Mouse (Mus musculus): ENCODE data around the gene Mboat2.

Mboat2 gene

DNA sequence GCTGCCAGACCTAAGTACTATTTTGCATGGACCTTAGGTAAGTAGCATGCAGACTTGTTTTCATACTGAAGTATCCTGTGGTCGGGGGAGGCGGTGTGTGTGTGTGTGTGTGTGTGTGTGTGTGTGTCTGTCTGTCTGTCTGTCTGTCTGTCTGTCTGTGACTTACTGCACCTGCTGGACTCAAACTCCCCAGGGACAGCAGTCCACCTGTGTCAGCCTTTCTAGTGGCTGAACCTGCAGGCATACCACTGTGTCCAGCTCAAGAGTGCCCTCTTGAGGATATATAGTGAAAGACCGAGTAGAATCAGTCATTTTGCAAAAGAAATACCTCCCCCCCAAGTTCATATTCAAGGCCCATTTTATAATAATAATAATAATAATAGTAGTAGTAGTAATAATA, 117.7 kb downstream of the Mboat2 start:
- in situ Hi-C loops (cut with MboI): no loop called here

DNA sequence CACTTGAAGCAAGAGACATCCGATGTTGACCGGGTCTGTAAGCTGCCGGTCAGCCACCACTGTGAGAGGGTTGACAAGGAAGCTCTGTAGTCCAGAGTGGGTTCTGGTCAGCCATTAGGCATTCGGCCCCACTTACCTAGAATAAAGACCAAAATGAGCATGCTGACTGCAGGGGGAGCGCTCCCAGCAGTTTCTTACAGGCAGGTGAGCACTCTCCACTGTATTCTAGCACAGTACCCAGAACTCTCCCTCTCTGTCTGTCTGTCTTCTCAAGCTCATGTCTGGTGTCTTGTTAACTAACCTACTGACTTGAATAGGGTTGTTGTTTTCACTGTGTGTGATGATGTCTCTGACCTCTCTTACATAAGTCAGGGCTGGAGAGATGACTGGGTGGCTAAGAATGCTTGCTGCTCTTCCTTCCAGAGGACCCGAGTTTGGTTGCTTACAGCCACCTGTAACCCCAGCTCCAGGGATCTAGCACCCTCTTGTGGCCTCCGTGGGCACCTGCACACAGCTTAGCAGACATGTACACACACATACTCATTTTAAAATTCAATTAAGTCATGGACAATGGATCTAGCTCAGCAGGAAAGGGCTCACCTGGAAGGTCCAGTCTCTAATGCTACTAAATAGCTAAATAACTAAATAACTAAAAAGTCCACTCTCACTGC, 119.8 kb downstream of the Mboat2 start:
- in situ Hi-C loops (cut with MboI): no loop called here

DNA sequence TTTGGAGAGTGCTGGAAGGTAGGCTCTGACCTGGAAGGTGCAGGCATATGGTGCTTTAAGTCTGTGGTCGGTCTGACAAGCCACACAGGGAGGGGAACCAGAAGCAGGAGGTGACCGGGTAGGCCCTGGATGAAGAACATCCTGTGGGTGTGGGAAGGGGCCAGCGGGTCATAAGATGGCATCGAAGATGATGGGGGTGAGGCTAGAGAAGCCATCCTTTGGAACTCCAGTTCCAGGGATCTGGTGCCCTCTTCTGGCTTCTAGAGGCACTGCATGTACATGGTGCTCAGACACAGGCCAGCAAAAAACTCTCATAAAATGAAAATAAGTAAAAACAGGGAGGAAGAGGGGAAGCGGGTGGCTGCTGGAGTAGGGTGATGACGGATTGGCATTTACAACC, 121.5 kb downstream of the Mboat2 start:
- in situ Hi-C loops (cut with MboI): no loop called here

DNA sequence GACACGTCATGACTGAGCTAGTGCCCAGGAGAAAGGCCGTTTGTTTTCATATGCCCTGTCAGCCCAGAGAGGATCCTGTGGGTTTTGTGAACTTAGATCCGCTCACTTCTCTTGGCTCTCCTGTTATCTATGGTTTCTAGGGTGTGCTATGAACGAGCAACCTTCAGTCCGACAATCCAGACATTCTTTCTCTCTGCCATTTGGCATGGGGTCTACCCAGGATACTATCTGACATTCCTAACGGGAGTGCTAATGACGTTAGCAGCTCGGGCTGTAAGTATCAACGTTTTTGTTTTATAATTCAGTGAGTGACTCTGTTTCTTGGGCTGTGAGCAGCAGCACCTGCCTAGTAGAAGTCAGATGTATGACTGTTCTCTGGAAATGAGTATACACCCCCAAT, 124.5 kb downstream of the Mboat2 start:
- in situ Hi-C loops (cut with MboI): no loop called here

- in situ Hi-C loops (cut with MboI): no loop called here
Measured at GRCm38 (mm10) chr12:24958526-24958925, 127.8 kb downstream of the Mboat2 start.

DNA sequence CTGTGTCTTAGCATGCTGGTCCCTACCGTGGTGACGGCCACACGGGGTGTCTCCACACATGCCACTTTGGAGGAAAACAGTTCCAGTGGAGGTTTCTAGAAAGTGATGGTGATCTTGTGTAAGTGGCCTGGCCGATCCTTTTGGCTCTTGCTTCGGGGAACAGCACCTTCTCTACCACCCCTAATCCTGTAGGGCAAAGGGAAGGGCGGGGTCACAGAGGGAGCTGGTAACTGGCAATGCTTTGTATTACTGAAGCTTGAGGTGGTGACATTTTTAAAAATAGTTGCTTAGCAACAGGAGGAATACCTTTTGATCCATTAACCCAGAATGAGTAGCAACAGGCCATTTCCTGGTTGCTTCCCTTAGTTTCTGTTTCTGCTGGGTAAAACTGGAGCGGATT, 131.1 kb downstream of the Mboat2 start:
- in situ Hi-C loops (cut with MboI): no loop called here

DNA sequence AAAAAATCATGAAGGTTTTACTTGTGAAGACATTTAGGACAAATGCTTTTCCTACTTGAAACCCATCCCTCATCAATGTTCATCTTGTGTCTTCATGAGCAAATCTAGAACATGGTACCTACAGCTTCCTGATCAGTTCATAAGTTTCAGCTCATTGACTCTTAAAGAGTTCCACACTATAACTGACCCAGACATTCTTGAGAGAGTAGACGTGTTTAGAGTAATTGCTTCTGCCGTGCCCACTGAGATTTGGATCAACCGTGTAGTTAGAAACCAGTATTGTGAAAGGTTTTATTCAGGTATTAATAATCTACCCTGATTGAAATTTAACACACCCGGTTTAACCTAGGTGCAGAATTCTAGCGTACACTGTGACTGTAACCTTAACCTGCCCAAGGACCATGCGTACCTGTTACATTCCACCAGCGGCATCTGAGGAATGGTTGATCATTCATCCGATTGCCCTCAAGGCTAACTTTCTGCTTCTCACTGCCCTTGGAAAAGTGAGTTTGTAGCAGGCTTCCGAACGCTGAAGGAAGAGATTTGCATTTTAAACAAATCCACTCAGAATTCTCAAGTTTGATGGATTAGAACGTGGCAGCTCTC, 131.8 kb downstream of the Mboat2 start:
- in situ Hi-C loops (cut with MboI): no loop called here

- in situ Hi-C loops (cut with MboI): no loop called here
Measured at GRCm38 (mm10) chr12:24963393-24964022, 132.8 kb downstream of the Mboat2 start.

GRCm38 (mm10) chr12:24965406-24965805, 134.7 kb downstream of the Mboat2 start:
- in situ Hi-C loops (cut with MboI): no loop called here

GRCm38 (mm10) chr12:24966046-24966445, 135.4 kb downstream of the Mboat2 start:
- in situ Hi-C loops (cut with MboI): no loop called here

- in situ Hi-C loops (cut with MboI): loop anchor here (10.0 kb wide), 1 partner anchor 257 kb away; no protein-coding TSS in a partner anchor
Measured at GRCm38 (mm10) chr12:24971490-24972200, 141.0 kb downstream of the Mboat2 start.

DNA sequence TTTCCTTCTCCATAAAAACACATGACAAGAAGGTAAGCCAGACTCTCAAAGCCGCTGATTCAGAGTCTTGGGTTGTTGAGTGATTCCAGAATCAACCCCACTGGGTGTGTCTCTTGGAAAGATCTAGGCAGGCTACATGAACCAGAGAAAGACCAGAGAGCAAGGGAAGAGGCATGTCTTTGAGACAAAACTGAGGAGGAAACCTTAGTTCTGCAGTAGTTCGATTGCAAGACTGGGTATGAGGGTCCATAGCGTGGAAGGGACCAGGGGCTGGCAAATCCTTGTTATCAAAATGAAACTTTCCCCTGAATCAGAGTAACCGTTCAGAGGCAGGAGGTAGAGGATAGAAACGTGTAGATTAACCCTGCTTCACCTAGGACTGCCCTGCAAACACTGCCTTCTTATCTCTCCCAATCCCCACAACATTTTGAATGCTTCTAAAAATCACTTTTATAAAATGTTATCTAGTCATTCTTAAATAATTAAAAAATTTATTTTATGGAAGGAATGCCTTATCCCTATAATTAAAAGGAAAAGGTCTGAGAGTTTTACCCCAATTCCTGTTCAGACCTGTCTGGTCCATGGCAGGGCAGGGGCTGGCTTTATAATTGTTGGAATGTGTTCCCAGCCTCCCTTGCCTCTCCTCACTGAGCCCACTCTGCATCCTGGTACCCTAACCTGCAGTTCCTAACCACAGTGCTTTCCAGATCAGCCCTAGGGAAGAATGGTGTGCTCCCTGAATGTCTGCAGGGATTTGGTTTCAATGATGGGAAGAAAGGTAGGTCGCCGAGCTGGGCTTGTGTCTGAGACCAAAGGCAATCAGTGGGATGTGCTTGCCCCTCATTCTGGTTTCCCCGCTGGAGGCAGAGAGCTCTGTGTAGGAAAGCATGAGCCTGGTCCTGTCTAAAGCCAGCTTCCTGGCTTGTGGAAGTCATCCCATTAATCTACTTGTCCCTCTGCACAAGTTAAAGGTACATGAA, 142.0 kb downstream of the Mboat2 start:
- in situ Hi-C loops (cut with MboI): loop anchor here (10.0 kb wide), 1 partner anchor 258 kb away; no protein-coding TSS in a partner anchor

DNA sequence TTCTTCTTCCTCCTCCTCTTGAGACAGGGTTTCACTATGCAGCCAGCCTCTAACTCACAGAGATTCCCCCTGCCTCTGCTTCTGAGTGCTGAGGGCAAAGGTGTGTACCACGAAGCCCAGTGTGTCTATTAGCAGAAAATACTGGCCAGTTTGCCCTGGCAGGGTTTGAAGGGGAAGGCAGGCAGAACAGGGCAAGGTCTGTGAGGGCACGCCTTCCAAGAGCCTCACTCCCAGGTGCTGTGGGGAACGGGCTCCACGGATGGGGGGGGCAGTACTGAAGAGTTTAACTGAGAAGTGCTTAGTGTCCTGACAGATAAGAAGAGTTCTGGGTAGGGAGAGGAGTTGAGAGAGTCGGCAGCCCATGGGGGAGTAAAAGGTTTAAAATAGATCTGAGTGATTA, 142.9 kb downstream of the Mboat2 start:
- in situ Hi-C loops (cut with MboI): loop anchor here (10.0 kb wide), 1 partner anchor 259 kb away; no protein-coding TSS in a partner anchor

- in situ Hi-C loops (cut with MboI): loop anchor here (10.0 kb wide), 1 partner anchor 260 kb away; no protein-coding TSS in a partner anchor
Measured at GRCm38 (mm10) chr12:24974446-24975114, 143.9 kb downstream of the Mboat2 start, which contains the start of gene Kidins220. Kidins220 (plus strand) TSS chr12:24974925.

DNA sequence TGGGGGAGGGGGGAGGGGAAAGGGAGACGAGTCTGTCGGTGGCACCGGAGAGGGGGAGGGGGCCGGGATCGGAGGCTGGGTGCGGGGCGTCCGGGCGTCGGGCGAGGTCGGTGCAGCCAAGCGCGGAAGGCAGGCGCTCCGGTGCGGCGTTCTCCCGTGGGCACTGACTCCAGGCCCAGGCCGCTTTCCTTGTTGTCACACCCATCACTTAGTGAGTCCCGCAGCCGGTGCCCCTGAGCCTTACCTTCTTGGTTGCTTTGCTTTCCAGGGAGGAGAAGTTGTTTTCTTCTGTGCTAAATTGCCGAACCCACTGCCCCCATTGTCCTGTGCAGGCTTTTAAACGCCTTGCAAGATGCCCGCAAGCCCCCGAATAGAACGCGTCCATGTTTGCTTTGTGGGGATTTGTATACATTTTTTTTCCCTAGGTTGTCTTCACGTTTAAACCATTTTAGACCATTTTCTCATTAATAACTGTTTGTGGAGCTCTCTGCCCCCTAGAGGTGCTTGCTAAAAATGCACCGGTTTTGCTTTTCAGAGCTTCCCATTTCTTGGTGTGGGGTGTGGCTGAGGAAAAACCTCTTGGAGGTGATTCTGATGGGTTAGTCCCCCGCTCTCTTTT, 144.5 kb downstream of the Mboat2 start:
- in situ Hi-C loops (cut with MboI): loop anchor here (10.0 kb wide), 1 partner anchor 260 kb away; no protein-coding TSS in a partner anchor

- in situ Hi-C loops (cut with MboI): no loop called here
Measured at GRCm38 (mm10) chr12:24985226-24985625, 154.5 kb downstream of the Mboat2 start.

DNA sequence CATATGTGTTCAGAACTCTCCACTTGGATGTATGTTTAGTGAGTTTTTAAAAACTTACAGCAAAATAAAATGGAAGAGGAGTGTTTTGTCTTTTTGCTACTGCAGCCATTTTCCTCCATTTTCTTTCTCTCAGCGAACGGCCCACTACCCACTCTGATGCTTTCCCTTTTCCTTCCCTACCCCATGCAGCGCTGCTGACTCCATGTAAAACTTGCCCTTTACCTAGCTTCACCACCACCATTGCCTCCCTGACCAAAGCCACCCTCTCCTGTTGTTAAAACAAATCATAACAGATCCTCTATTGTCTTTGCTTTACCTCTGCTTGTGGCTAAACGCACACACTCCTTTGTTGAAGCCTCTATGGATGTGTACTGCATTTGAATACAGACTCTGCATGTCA, 164.7 kb downstream of the Mboat2 start:
- in situ Hi-C loops (cut with MboI): no loop called here

GRCm38 (mm10) chr12:25005350-25005749, 174.7 kb downstream of the Mboat2 start:
- in situ Hi-C loops (cut with MboI): no loop called here

GRCm38 (mm10) chr12:25009957-25010356, 179.3 kb downstream of the Mboat2 start:
- in situ Hi-C loops (cut with MboI): no loop called here

DNA sequence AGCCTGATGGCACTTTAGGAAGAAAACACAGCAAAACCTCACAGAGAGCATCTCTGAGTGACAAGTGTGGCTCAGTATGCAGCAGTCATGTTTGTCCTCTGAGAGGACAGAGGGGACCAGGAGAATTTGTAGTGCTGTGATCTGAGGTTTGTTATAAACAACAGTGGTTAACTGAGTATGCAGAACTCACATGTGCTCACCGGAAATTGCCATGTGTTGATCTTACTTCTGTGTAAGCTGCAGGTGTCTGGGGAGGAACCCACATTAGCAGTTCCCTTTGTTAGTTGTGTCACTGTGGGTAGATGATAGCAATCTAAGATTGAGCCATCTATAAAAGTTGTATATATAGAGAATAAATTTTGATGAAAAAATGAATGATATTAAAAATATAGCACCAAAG, 179.7 kb downstream of the Mboat2 start:
- in situ Hi-C loops (cut with MboI): no loop called here

Data from mature B cell (primary cell).